Mouse (Mus musculus) gastrocnemius, adult 18-20 months (tissue): ENCODE results near the gene Kcna2. TPM values are rescaled to one million over a fixed set of nuclear protein-coding genes. Genes with fewer than 3 reads are reported as not detected.
A peak's percentile ranks its signal among the peaks of the same experiment; 100 is the strongest.

Source experiments
- DNase-seq: peaks from one replicate; pipeline ENCODE4 v3.0.0; 2021; ENCODE audit warnings: low spot score
- total RNA-seq, 2 experiments: library from RNA; stranded (reverse); gene quantifications; 2 replicates each; pipeline ENCODE4 v1.2.3; 2021

The Kcna2 gene
- total RNA-seq, 2 experiments from 2014 or later: 1.6 to 1.7 TPM

GRCm38 (mm10) chr3:107150872-107151540, 50.1 kb downstream of the Kcna2 start:
- no peak for DNase-seq

GRCm38 (mm10) chr3:107153772-107154655, 53.1 kb downstream of the Kcna2 start:
- no peak for DNase-seq

- DNase-seq: no peak
Measured at GRCm38 (mm10) chr3:107158856-107159255, 57.9 kb downstream of the Kcna2 start.

GRCm38 (mm10) chr3:107159418-107159817, 58.5 kb downstream of the Kcna2 start:
- DNase-seq: no peak

GRCm38 (mm10) chr3:107159859-107160324, 58.9 kb downstream of the Kcna2 start:
- DNase-seq: peak; percentile 27

DNA sequence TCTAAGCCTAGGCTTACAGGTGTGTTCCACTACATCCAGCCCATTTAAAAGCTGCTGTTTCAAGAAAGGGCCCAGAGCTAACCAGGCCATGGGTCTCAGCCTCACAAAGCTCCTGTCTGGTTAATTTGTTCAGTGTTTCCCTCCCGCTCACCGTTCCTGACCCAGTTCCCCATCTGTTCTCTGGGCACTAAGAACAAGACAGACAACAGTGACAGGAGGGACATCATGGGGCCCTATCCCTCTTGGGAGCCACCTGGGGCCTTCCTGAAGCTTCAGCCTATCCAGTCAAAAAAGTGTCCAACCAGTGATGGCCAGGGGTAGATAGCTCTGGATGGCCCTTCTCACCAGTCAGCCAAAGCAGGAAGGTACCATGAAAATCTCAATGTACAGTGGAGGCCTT, 61.8 kb downstream of the Kcna2 start:
- no peak for DNase-seq

Other genes starting within 250 kb of the Kcna2 start
- under 1 TPM in 1 of 2 experiments, not detected in 1; 0.12 TPM for gene Kcna3, start 65.0 kb upstream of the Kcna2 start, total RNA-seq
- gene Kcna10, start 81.9 kb downstream of the Kcna2 start, total RNA-seq: not detected
- gene Cym, start 120.6 kb downstream of the Kcna2 start, total RNA-seq: not detected
- not detected for gene A630076J17Rik, start 129.5 kb downstream of the Kcna2 start, total RNA-seq
- not detected for gene Prok1, start 138.6 kb downstream of the Kcna2 start, total RNA-seq
- gene Lamtor5, start 177.7 kb downstream of the Kcna2 start, total RNA-seq: 10 to 100 TPM; 57.2 to 58.1 TPM
- gene Slc16a4, start 190.1 kb downstream of the Kcna2 start, total RNA-seq: under 1 TPM; 0.09 TPM
- 10 to 100 TPM; 21.3 to 23.5 TPM for gene Rbm15, start 232.5 kb downstream of the Kcna2 start, total RNA-seq